ENCODE assay signal across 10 mouse cellular contexts in genomic region chr7:144788631-144789030, GRCm38 (mm10). TPM values are rescaled to one million over a fixed set of nuclear protein-coding genes. Genes with fewer than 3 reads are reported as not detected.
DNase-seq lines count a peak whose midpoint lies in the region; ATAC-seq and TF ChIP-seq lines count a peak whose summit lies in the region.
"Had no signal": no experiment of that assay in that cellular context is flagged by ENCODE, and none has a peak within 500 bp of the region (broad histone marks: within the 10 kb centered on the region; RNA-seq: fewer than 3 reads in every experiment).

No protein-coding gene starts in this region.

- no peak overlapping the region for H3K4me2 ChIP-seq in forebrain, embryonic 12.5 days
- no peak overlapping the region for H3K4me2 ChIP-seq in lung, embryonic 14.5 days
- no peak overlapping the region for H3K4me2 ChIP-seq in lung, postnatal 0 days (replicated peaks; ENCODE audit: low read depth, low read length)
- no peak overlapping the region for H3K4me2 ChIP-seq in intestine, embryonic 16.5 days (ENCODE audit: low read depth, low read length)
- H3K4me2 ChIP-seq in stomach, postnatal 0 days (replicated peaks; ENCODE audit: low read depth) = no peak overlapping the region

- no peaks in the 10 kb centered on the region for H3K36me3 ChIP-seq in forebrain, embryonic 10.5 days (replicated peaks)
- no peaks in the 10 kb centered on the region for H3K36me3 ChIP-seq in forebrain, embryonic 12.5 days (replicated peaks)
- H3K36me3 ChIP-seq in lung, embryonic 14.5 days (ENCODE audit: insufficient read depth) = no peaks in the 10 kb centered on the region
- no peaks in the 10 kb centered on the region for H3K36me3 ChIP-seq in lung, postnatal 0 days (ENCODE audit: insufficient read depth, low read length)
- H3K36me3 ChIP-seq in intestine, embryonic 16.5 days (ENCODE audit: control insufficient read depth, insufficient read depth, low read length) = no peaks in the 10 kb centered on the region
- H3K36me3 ChIP-seq in stomach, postnatal 0 days (ENCODE audit: control insufficient read depth, insufficient read depth, low read length) = no peaks in the 10 kb centered on the region

- no peak overlapping the region for H3K9ac ChIP-seq in forebrain, embryonic 12.5 days
- no peak overlapping the region for H3K9ac ChIP-seq in lung, embryonic 14.5 days
- no peak overlapping the region for H3K9ac ChIP-seq in lung, postnatal 0 days (replicated peaks; ENCODE audit: low read depth)
- H3K9ac ChIP-seq in intestine, embryonic 16.5 days (ENCODE audit: low read depth, low read length) = no peak overlapping the region
- H3K9ac ChIP-seq in stomach, postnatal 0 days (ENCODE audit: low read length) = no peak overlapping the region

- no peak for DNase-seq in forebrain, embryonic 10.5 days (ENCODE audit: extremely low spot score, low spot score)
- peak; percentile 56 for DNase-seq in lung, embryonic 14.5 days
- no peak for DNase-seq in lung, postnatal 0 days (ENCODE audit: low spot score)
- DNase-seq in stomach, postnatal 0 days (ENCODE audit: low spot score) = no peak
- DNase-seq in urinary bladder, postnatal 25 days (ENCODE audit: low spot score) = no peak
- no peak for DNase-seq in thymus, postnatal 36 days
- DNase-seq: retina, postnatal 1 day had no signal

- peaks cover 12% of the 10 kb centered on the region; the same call in 1 of the 2 replicates for H3K4me1 ChIP-seq in forebrain, embryonic 10.5 days
- H3K4me1 ChIP-seq in forebrain, embryonic 12.5 days = no peaks in the 10 kb centered on the region
- 0 out of 2 replicates have a peak, but pooled peaks cover 3% of the 10 kb centered on the region for H3K4me1 ChIP-seq in lung, embryonic 14.5 days (ENCODE audit: insufficient read depth)
- no peaks in the 10 kb centered on the region for H3K4me1 ChIP-seq in lung, postnatal 0 days (ENCODE audit: insufficient read depth, low read depth, low read length)
- peaks cover 15% of the 10 kb centered on the region; the same call in 1 of the 2 replicates for H3K4me1 ChIP-seq in intestine, embryonic 16.5 days (ENCODE audit: control insufficient read depth, insufficient read depth, low read length)
- H3K4me1 ChIP-seq in stomach, postnatal 0 days (replicated peaks; ENCODE audit: control insufficient read depth, insufficient read depth) = no peaks in the 10 kb centered on the region

- TF ChIP-seq EP300 in lung, postnatal 0 days (IDR thresholded peaks at IDR 0.05) = no peak
- TF ChIP-seq EP300 in stomach, postnatal 0 days (optimal IDR thresholded peaks at IDR 0.05) = no peak

- peak overlapping the region; percentile 77 for H3K27ac ChIP-seq in forebrain, embryonic 10.5 days
- no peak overlapping the region for H3K27ac ChIP-seq in forebrain, embryonic 12.5 days
- H3K27ac ChIP-seq in lung, embryonic 14.5 days (ENCODE audit: low read depth) = no peak overlapping the region
- no peak overlapping the region for H3K27ac ChIP-seq in lung, postnatal 0 days (ENCODE audit: low read length)
- H3K27ac ChIP-seq in intestine, embryonic 16.5 days (ENCODE audit: low read length) = 0 out of 2 replicates have a peak overlapping the region, but pooled peaks have one; percentile 4
- no peak overlapping the region for H3K27ac ChIP-seq in stomach, postnatal 0 days (replicated peaks)

- no peak overlapping the region for H3K4me3 ChIP-seq in forebrain, embryonic 10.5 days
- H3K4me3 ChIP-seq in forebrain, embryonic 12.5 days (replicated peaks) = no peak overlapping the region
- H3K4me3 ChIP-seq in lung, embryonic 14.5 days (ENCODE audit: low read depth, low read length) = no peak overlapping the region
- no peak overlapping the region for H3K4me3 ChIP-seq in lung, postnatal 0 days (ENCODE audit: low read depth, low read length)
- H3K4me3 ChIP-seq in intestine, embryonic 16.5 days (ENCODE audit: low read length) = no peak overlapping the region
- no peak overlapping the region for H3K4me3 ChIP-seq in stomach, postnatal 0 days (ENCODE audit: low read depth, low read length)

- H3K9me3 ChIP-seq in forebrain, embryonic 10.5 days = no peaks in the 10 kb centered on the region
- no peaks in the 10 kb centered on the region for H3K9me3 ChIP-seq in forebrain, embryonic 12.5 days
- H3K9me3 ChIP-seq in lung, embryonic 14.5 days (ENCODE audit: low read depth, low read length) = no peaks in the 10 kb centered on the region
- H3K9me3 ChIP-seq in lung, postnatal 0 days (ENCODE audit: low read length) = no peaks in the 10 kb centered on the region
- H3K9me3 ChIP-seq in intestine, embryonic 16.5 days (ENCODE audit: control insufficient read depth, low read length) = no peaks in the 10 kb centered on the region
- H3K9me3 ChIP-seq in stomach, postnatal 0 days (ENCODE audit: control insufficient read depth, low read length) = no peaks in the 10 kb centered on the region

- peaks cover 54% of the 10 kb centered on the region for H3K27me3 ChIP-seq in forebrain, embryonic 10.5 days (ENCODE audit: poor library complexity, severe bottlenecking)
- peaks cover 22% of the 10 kb centered on the region; the same call in 1 of the 2 replicates for H3K27me3 ChIP-seq in forebrain, embryonic 12.5 days
- no peaks in the 10 kb centered on the region for H3K27me3 ChIP-seq in lung, embryonic 14.5 days (ENCODE audit: insufficient read depth, low read length)
- H3K27me3 ChIP-seq in lung, postnatal 0 days (replicated peaks; ENCODE audit: insufficient read depth, low read length) = no peaks in the 10 kb centered on the region
- no peaks in the 10 kb centered on the region for H3K27me3 ChIP-seq in intestine, embryonic 16.5 days (replicated peaks; ENCODE audit: control insufficient read depth, insufficient read depth, low read length)
- no peaks in the 10 kb centered on the region for H3K27me3 ChIP-seq in stomach, postnatal 0 days (ENCODE audit: control insufficient read depth, insufficient read depth, low read length)

- ATAC-seq in forebrain, embryonic 12.5 days (ENCODE audit: low FRiP score) = no peak
- 0 out of 2 replicates have a peak, but pooled peaks have one; percentile 32 for ATAC-seq in lung, embryonic 14.5 days (ENCODE audit: insufficient read depth)
- no peak for ATAC-seq in lung, postnatal 0 days
- peak; percentile 23; the same call in 1 of the 2 replicates for ATAC-seq in intestine, embryonic 16.5 days
- 0 out of 2 replicates have a peak, but pooled peaks have one; percentile 28 for ATAC-seq in stomach, postnatal 0 days (ENCODE audit: low FRiP score, low TSS enrichment)

- no peak for TF ChIP-seq CTCF in lung, embryonic 14.5 days (IDR thresholded peaks at IDR 0.05; ENCODE audit: low read depth)
- TF ChIP-seq CTCF in lung, postnatal 0 days (IDR thresholded peaks at IDR 0.05) = no peak
- TF ChIP-seq CTCF in stomach, postnatal 0 days (IDR thresholded peaks at IDR 0.05; ENCODE audit: low read depth) = no peak

- 76% methylated on average over 4 of the region's 4 CpGs for WGBS in forebrain, embryonic 10.5 days
- 72% methylated on average over 4 of the region's 4 CpGs for WGBS in forebrain, embryonic 12.5 days
- 20% methylated on average over 4 of the region's 4 CpGs for WGBS in lung, embryonic 14.5 days
- 31% methylated on average over 4 of the region's 4 CpGs for WGBS in lung, postnatal 0 days
- WGBS in intestine, embryonic 16.5 days = 31% methylated on average over 4 of the region's 4 CpGs
- WGBS in stomach, postnatal 0 days = 30% methylated on average over 4 of the region's 4 CpGs

RNA-seq across cellular contexts. Expression of gene Ano1, which starts 36.9 kb away (rescaled TPM):
- polyA plus RNA-seq in forebrain, embryonic 10.5 days (2016; fragmentation: Nextera tagmentation; extraction: Ambion mirVana) = 17.9 and 22.3 TPM in 2 replicates
- polyA plus RNA-seq in forebrain, embryonic 12.5 days (2016; fragmentation: Nextera tagmentation; extraction: Ambion mirVana) = 17.1 and 27.4 TPM in 2 replicates
- polyA plus RNA-seq in lung, embryonic 14.5 days (2014; fragmentation: Nextera tagmentation; extraction: Ambion mirVana) = 64.8 and 71.5 TPM in 2 replicates
- polyA plus RNA-seq in lung, postnatal 0 days (2015; fragmentation: Nextera tagmentation; extraction: Ambion mirVana) = 69.0 and 77.2 TPM in 2 replicates
- polyA plus RNA-seq in intestine, embryonic 16.5 days (2015; fragmentation: Nextera tagmentation; extraction: Ambion mirVana) = 19.9 and 20.3 TPM in 2 replicates
- polyA plus RNA-seq in stomach, postnatal 0 days (2015; fragmentation: Nextera tagmentation; extraction: Ambion mirVana) = 32.4 and 41.6 TPM in 2 replicates

RNA-seq across cellular contexts. Expression of gene Fgf3, which starts 49.3 kb away (rescaled TPM):
- 0.98 and 1.2 TPM in 2 replicates for polyA plus RNA-seq in forebrain, embryonic 10.5 days (2016; fragmentation: Nextera tagmentation; extraction: Ambion mirVana)
- polyA plus RNA-seq in forebrain, embryonic 12.5 days (2016; fragmentation: Nextera tagmentation; extraction: Ambion mirVana) = 1.2 and 4.4 TPM in 2 replicates
- not detected in 2 replicates for polyA plus RNA-seq in lung, embryonic 14.5 days (2014; fragmentation: Nextera tagmentation; extraction: Ambion mirVana)
- polyA plus RNA-seq in lung, postnatal 0 days (2015; fragmentation: Nextera tagmentation; extraction: Ambion mirVana) = not detected in 2 replicates
- polyA plus RNA-seq in intestine, embryonic 16.5 days (2015; fragmentation: Nextera tagmentation; extraction: Ambion mirVana) = not detected in 2 replicates
- 0.47 and 1.1 TPM in 2 replicates for polyA plus RNA-seq in stomach, postnatal 0 days (2015; fragmentation: Nextera tagmentation; extraction: Ambion mirVana)

RNA-seq across cellular contexts. Expression of gene Fgf4, which starts 58.5 kb away (rescaled TPM):
- polyA plus RNA-seq in forebrain, embryonic 10.5 days (2016; fragmentation: Nextera tagmentation; extraction: Ambion mirVana) = not detected in 2 replicates
- polyA plus RNA-seq in forebrain, embryonic 12.5 days (2016; fragmentation: Nextera tagmentation; extraction: Ambion mirVana) = not detected in 2 replicates
- not detected in 2 replicates for polyA plus RNA-seq in lung, embryonic 14.5 days (2014; fragmentation: Nextera tagmentation; extraction: Ambion mirVana)
- polyA plus RNA-seq in lung, postnatal 0 days (2015; fragmentation: Nextera tagmentation; extraction: Ambion mirVana) = not detected in 2 replicates
- not detected in 2 replicates for polyA plus RNA-seq in intestine, embryonic 16.5 days (2015; fragmentation: Nextera tagmentation; extraction: Ambion mirVana)
- polyA plus RNA-seq in stomach, postnatal 0 days (2015; fragmentation: Nextera tagmentation; extraction: Ambion mirVana) = not detected in 2 replicates
- polyA plus RNA-seq: midbrain, postnatal 0 days had no signal

Comparison
In these comparisons a context has a peak if more than half of its experiments do, and no peak if none do; other contexts are left out.
1. H3K27ac ChIP-seq: peak in forebrain, embryonic 10.5 days (single experiment) and intestine, embryonic 16.5 days (single experiment); none in forebrain, embryonic 12.5 days (single experiment), lung, embryonic 14.5 days (single experiment), lung, postnatal 0 days (single experiment) and stomach, postnatal 0 days (single experiment).
2. ATAC-seq: peak in lung, embryonic 14.5 days (single experiment), intestine, embryonic 16.5 days (single experiment) and stomach, postnatal 0 days (single experiment); none in forebrain, embryonic 12.5 days (single experiment) and lung, postnatal 0 days (single experiment).